Mouse (Mus musculus): ENCODE data around the gene Prr22. TPM values are rescaled to one million over a fixed set of nuclear protein-coding genes. Genes with fewer than 3 reads are reported as not detected.
A peak's percentile ranks its signal among the peaks of the same experiment; 100 is the strongest.

Gene Prr22
- polyA plus RNA-seq, 1 experiment from 2014 or later, result 0.87 TPM

DNA sequence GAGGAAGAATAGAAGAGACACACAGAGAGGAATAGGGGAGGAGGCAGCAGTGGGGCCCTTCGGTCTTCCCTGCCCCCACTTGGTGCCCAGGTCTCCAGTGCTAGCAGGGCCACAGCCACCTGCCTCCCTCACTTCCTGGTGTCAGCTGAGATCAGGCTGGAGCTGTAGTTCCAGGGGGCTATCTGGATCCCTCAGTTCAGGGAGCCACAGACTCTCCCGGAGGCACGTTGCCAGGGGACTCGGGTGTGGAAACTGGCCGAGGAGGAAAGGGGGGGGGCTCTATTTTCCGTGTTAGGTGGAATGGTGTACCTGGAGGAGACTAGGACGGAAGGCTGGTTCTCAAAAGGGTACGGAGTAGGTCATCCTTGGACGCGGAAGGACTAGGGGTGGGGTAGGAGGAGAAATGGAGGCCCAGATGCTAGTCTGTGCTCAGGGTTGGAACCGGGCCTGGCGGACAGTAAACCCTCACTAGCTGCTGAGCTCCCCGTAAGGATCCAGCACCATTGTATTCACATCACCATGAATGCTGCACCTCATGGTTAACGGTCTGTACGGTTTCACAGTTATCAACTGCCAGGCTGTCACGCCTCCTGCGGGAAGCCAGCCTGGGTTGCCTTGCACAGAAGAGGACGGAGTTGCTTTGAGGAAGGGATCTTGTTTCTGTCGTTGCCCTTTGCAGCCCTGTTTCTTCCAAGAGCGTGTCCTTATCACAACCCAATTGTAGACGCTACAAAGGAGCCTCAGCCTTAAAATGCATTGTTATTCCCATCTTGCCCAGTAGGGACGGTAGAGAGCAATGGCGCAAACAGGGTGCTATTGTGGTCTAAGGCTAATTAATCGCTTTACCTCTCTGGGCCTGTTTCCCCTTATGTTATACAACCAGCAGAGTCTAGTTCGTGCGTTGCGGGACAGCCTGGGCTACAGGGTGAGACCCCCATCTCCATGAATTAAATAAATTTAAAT is 7.0 kb upstream of the Prr22 start:
- 49% methylated on average over 27 of the region's 27 CpGs for WGBS
- peaks cover 25% of the 10 kb centered on the region for H3K27me3 ChIP-seq (replicated peaks)
- H3K36me3 ChIP-seq, result peaks cover 16% of the 10 kb centered on the region
- H3K4me3 ChIP-seq (replicated peaks), result no peak overlapping the region
- H3K4me1 ChIP-seq, result peaks cover 38% of the 10 kb centered on the region
- H3K4me2 ChIP-seq, result peak overlapping the region; percentile 87
- H3K9me3 ChIP-seq (replicated peaks), result no peaks in the 10 kb centered on the region
- peak overlapping the region; percentile 94 for H3K27ac ChIP-seq (replicated peaks)
- H3K9ac ChIP-seq (replicated peaks), result peak overlapping the region; percentile 74
- no peak for ATAC-seq (ENCODE audit: low FRiP score)

DNA sequence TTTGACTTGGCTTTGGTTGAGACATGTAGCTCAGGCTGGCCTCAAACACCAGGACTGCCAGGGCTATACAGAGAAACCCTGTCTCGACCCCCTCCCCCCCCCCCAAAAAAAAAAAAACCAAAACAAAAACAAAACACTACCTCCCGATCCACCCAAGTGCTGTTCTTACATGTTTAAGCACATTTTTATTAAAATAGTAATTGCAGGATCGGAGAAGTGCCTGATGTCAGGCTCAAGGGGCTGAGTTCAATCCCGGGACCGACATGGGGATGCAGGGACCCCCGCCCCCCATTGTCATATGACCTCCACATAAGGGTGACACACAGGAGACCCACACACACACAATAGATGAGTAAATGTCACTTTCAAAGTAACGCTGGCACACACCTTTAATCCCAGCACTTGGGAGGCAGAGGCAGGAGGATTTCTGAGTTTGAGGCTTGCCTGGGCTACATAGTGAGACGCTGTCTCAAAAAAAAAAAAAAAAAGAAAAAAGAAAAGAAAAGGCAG is 6.3 kb upstream of the Prr22 start:
- Histone ChIP-seq H3K4me3 (replicated peaks) (peak overlapping the region; percentile 84), H3K27ac (replicated peaks) (peak overlapping the region; percentile 98; the same call in 1 of the 2 replicates), H3K4me2 (peak overlapping the region; percentile 84), H3K36me3 (peaks cover 24% of the 10 kb centered on the region), H3K4me1 (peaks cover 36% of the 10 kb centered on the region), H3K9me3 (replicated peaks) (no peaks in the 10 kb centered on the region), H3K27me3 (replicated peaks) (peaks cover 21% of the 10 kb centered on the region), H3K9ac (replicated peaks) (peak overlapping the region; percentile 50)
- ATAC-seq (ENCODE audit: low FRiP score), result no peak
- 83% methylated on average over 8 of the region's 8 CpGs for WGBS

DNA sequence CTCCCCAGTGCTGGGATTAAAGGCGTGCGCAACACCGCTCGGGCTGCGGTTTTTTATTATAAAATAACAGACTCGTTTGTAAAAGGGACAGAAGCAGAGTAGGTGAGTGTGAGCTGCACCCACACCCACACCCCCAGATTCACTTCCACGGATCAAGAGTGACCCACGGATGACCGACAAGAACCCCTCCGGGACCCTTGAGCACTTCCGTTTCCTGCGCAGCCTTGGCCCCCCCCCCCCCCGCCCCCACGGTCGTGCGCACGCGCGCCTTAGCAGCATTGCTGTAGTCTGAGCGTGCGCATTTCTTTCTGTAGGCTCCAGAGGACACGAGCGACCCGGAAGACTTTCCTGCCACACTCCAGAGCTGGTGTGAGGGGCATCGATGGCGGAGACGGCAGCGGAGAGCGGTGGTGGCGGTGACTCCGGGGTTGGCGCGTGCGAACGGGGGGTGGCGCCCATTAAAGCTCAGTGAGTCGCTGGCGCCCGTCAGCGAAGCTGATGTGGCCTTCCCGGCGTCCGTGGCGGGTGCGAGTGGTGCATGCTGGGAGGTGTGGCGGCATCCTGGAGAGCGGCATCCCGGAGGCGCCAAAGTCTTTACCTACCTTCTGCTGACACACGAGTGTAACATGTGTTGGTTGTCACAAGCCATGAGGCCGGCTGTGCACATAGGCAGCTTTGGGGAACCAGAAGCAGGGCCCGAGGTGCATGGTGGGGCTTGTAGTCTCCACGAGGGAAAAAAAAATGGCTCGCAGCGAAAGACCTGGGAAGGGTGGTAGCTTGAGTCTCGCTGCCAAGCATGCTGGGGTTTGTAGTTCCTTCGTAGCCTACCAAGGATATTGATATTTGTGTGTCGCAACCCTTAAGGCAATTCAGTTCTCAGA is 5.3 kb upstream of the Prr22 start, which contains the start of gene Dus3l:
Dus3l (plus strand) TSS at position 284 of the 881 bp plus-strand sequence.
- Histone ChIP-seq H3K27ac (replicated peaks) (peak within 1 kb of the TSS; percentile 98), H3K9ac (replicated peaks) (peak within 1 kb of the TSS; percentile 81), H3K4me1 (peaks cover 36% of the 10 kb centered on the region), H3K4me3 (replicated peaks) (peak within 1 kb of the TSS; percentile 84), H3K27me3 (replicated peaks) (peaks cover 12% of the 10 kb centered on the region; the same call in 1 of the 2 replicates), H3K36me3 (peaks cover 33% of the 10 kb centered on the region), H3K4me2 (peak within 1 kb of the TSS; percentile 84), H3K9me3 (replicated peaks) (no peaks in the 10 kb centered on the region)
- peak; percentile 86 for ATAC-seq (ENCODE audit: low FRiP score)
- 2% methylated on average over 57 of the region's 58 CpGs for WGBS

DNA sequence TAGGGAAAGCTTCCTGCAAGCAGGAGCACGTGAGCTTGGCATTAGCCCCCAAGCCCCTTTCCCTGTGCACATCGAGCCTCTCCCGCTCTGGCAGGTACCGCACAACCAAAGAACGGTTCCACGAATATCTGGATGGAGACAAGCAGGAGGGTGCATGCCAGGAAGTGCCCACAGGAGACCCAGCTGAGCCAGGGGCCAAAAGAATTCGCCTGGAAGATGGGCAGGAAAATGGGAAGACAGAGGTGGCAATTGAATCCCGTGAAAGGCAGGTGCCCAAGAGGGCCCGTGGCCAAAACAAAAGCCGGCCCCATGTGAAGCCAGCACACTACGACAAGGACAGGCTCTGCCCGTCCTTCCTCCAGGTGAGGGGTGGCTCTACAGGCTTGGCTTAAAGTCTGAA is 4.6 kb upstream of the Prr22 start:
- peaks cover 38% of the 10 kb centered on the region for H3K36me3 ChIP-seq
- peak overlapping the region; percentile 84 for H3K4me2 ChIP-seq
- no peaks in the 10 kb centered on the region for H3K9me3 ChIP-seq (replicated peaks)
- peak overlapping the region; percentile 84 for H3K4me3 ChIP-seq (replicated peaks)
- peak overlapping the region; percentile 81 for H3K9ac ChIP-seq (replicated peaks)
- peaks cover 36% of the 10 kb centered on the region for H3K4me1 ChIP-seq
- peak overlapping the region; percentile 98 for H3K27ac ChIP-seq (replicated peaks)
- H3K27me3 ChIP-seq (replicated peaks), result 0 out of 2 replicates have a peak, but pooled peaks cover 5% of the 10 kb centered on the region
- 56% methylated on average over 12 of the region's 12 CpGs for WGBS
- peak; percentile 6 for ATAC-seq (ENCODE audit: low FRiP score)

DNA sequence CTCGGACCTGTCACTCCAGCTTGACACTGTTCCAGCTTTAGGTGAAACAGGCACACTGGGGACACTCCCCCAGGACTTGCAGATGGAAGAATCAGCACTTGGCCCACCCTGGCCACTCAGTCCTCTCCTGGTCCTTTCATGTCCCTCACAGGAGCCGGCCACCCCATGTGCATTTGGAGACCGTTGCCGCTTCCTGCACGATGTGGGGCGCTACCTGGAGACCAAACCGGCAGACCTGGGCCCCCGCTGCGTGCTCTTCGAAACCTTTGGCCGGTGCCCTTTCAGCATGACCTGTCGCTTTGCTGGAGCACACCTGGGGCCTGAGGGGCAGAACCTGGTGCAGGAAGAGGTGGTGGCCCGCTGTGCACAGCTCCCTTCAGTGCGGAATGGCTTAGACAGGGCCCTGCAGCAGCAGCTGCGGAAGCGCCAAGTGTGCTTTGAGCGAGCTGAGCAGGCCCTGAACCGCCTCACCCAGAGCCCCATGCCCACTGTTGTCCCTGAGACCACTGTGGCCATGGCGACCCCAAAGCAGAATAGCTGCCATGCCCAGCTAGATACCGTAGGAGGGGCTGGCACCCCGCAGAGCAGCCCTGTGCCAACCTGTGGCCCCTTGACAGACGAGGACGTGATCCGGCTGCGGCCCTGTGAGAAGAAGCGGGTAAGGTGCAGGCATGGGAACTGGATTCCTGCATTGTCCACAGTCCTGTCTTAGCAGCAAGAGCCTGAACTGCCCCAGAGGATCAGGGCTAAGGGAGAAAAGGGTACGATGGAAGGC is 3.2 kb upstream of the Prr22 start:
- no peak for ATAC-seq (ENCODE audit: low FRiP score)
- 94% methylated on average over 27 of the region's 27 CpGs for WGBS

DNA sequence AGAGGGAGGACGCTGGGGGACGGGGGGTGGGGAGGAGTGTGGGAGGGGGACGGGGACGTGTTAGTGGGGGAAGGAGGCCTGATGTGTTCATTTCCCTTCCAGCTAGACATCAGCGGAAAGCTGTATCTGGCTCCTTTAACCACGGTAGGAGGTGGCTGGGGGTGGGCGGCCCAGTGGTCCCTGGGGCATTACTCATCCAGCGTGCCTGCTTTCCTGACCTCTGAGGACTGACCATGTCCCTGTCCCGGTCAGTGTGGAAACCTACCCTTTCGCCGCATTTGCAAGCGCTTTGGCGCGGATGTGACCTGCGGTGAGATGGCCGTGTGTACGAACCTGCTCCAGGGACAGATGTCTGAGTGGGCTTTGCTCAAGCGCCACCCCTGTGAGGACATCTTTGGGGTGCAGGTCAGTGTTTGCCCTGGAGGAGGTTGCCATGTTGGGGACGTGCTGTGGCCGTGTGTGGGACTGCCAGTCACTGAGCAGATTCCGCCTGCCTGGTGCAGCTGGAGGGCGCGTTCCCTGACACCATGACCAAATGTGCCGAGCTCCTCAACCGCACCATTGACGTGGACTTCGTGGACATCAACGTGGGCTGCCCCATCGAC is 2.4 kb upstream of the Prr22 start:
- Histone ChIP-seq H3K4me2 (no peak overlapping the region), H3K9ac (replicated peaks) (no peak overlapping the region), H3K4me1 (peaks cover 23% of the 10 kb centered on the region), H3K27me3 (replicated peaks) (no peaks in the 10 kb centered on the region), H3K36me3 (peaks cover 39% of the 10 kb centered on the region), H3K9me3 (replicated peaks) (no peaks in the 10 kb centered on the region), H3K27ac (replicated peaks) (no peak overlapping the region), H3K4me3 (replicated peaks) (no peak overlapping the region)
- no peak for ATAC-seq (ENCODE audit: low FRiP score)
- 94% methylated on average over 29 of the region's 29 CpGs for WGBS

More for the DNA sequence above, 3.2 kb upstream of the Prr22 start:
- Histone ChIP-seq H3K4me1 (peaks cover 31% of the 10 kb centered on the region), H3K27ac (replicated peaks) (no peak overlapping the region), H3K4me2 (no peak overlapping the region), H3K9ac (replicated peaks) (no peak overlapping the region), H3K9me3 (replicated peaks) (no peaks in the 10 kb centered on the region), H3K27me3 (replicated peaks) (no peaks in the 10 kb centered on the region), H3K36me3 (peaks cover 39% of the 10 kb centered on the region), H3K4me3 (replicated peaks) (no peak overlapping the region)

DNA sequence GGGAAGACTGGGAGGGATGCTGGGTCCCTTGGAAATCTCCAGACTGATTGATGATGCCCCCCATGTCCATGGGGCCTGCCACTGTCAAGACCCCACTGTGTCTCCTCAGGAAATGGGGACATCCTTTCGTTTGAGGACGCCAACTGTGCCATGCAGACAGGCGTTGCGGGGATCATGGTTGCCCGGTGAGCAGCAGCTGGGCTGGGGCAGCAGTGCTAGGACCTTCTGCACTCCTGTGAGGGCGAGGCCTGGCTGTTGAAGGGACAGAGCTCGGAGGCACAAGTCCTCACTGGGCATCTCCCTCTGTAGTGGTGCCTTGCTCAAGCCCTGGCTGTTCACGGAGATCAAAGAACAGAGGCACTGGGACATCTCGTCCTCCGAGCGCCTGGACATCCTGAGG is 1.1 kb upstream of the Prr22 start:
- no peaks in the 10 kb centered on the region for H3K27me3 ChIP-seq (replicated peaks)
- no peaks in the 10 kb centered on the region for H3K9me3 ChIP-seq (replicated peaks)
- no peak overlapping the region for H3K4me2 ChIP-seq
- no peak overlapping the region for H3K4me3 ChIP-seq (replicated peaks)
- peaks cover 39% of the 10 kb centered on the region for H3K36me3 ChIP-seq
- no peak overlapping the region for H3K9ac ChIP-seq (replicated peaks)
- no peak for ATAC-seq (ENCODE audit: low FRiP score)
- H3K27ac ChIP-seq (replicated peaks), result no peak overlapping the region
- H3K4me1 ChIP-seq, result peaks cover 12% of the 10 kb centered on the region
- 97% methylated on average over 11 of the region's 11 CpGs for WGBS

DNA sequence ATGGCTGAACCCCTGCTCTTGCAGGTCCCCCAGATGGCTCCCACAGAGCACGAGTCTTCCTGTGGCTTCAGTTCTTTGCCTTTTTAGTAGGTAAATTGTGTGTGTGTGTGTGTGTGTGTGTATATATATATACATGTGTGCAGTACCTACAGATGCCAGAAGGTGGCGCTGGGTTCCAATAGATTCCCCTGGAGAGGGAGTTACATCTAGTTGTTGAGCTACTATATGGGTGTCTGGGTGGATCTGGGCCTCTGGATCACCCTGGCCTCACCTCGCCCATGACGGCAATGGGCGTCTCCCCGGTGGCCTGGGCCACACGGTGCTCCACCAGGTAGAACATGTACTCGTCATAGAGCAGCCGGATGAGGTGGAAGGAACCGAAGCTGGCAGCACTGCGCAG is 7.5 kb downstream of the Prr22 start:
- 94% methylated on average over 11 of the region's 11 CpGs for WGBS
- ATAC-seq (ENCODE audit: low FRiP score), result no peak
- peaks cover 8% of the 10 kb centered on the region; the same call in 1 of the 2 replicates for H3K36me3 ChIP-seq
- H3K4me1 ChIP-seq, result no peaks in the 10 kb centered on the region
- H3K4me2 ChIP-seq, result no peak overlapping the region
- no peak overlapping the region for H3K9ac ChIP-seq (replicated peaks)
- H3K27me3 ChIP-seq (replicated peaks), result no peaks in the 10 kb centered on the region
- H3K4me3 ChIP-seq (replicated peaks), result no peak overlapping the region
- H3K9me3 ChIP-seq (replicated peaks), result no peaks in the 10 kb centered on the region
- no peak overlapping the region for H3K27ac ChIP-seq (replicated peaks)

DNA sequence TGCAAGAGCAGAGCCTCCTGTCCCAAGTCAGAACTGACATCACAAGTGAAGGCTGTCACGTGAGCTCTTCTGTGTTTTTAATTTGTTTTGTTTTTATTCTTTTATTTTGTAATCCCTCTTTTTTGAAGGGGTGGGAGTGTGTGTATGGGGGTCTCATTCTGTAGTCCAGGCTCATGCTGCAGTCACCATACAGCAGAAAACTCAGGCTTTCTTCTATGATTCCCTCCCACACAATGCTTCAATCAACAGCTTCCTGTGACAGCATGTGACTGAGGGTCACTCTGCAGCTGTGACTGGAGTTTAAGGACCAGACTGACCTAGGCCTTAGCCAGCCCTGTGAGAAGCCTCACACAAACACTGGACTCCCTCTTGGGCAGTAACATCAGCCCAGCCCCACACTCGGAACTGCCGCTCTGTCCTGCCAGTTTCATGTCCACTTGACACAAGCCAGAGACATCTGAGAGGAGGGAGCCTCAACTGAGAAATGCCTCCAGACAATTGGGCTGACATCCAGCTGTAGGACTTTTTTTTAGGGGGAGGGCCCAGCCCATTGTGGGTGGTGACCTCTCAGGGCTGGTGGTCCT is 8.8 kb downstream of the Prr22 start:
- no peak for ATAC-seq (ENCODE audit: low FRiP score)
- no peak overlapping the region for H3K4me2 ChIP-seq
- WGBS, result 71% methylated on average over 3 of the region's 3 CpGs
- H3K9me3 ChIP-seq (replicated peaks), result no peaks in the 10 kb centered on the region
- H3K4me3 ChIP-seq (replicated peaks), result no peak overlapping the region
- H3K27ac ChIP-seq (replicated peaks), result no peak overlapping the region
- no peaks in the 10 kb centered on the region for H3K4me1 ChIP-seq
- H3K9ac ChIP-seq (replicated peaks), result no peak overlapping the region
- peaks cover 8% of the 10 kb centered on the region; the same call in 1 of the 2 replicates for H3K36me3 ChIP-seq
- no peaks in the 10 kb centered on the region for H3K27me3 ChIP-seq (replicated peaks)

DNA sequence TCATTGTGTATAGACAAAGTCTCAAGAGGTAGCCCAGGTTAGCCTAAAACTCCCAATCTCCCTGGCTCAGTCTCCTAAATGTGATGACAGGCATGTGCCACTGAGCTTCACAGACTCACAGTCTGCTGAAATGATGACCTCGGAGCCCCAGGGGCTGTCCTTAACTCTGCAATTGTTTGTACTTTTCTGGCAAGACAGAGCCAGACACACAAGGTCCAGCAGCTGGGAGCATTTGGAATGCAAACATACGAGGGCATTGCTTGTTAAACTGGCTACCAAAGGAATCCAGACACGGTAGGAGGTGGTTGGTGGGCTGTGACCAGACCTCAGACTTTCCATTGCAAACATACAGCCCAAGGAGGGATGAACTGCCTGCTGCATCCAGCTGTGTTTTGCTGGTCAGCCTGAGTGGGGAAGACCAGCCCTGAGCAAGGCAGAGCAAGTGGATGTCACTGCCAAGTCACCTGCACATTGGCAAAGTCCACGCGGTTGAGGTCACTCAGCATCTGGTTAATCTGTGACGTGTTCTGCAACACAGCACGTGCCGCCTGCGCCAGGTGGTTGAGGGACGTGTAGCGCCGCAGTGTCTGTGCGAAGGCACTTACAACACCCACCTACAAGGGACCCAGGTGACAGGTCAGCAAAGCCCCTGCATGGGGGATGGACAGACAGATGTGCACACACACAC is 10.4 kb downstream of the Prr22 start:
- H3K4me1 ChIP-seq, result no peaks in the 10 kb centered on the region
- H3K4me2 ChIP-seq, result no peak overlapping the region
- H3K27ac ChIP-seq (replicated peaks), result no peak overlapping the region
- peaks cover 8% of the 10 kb centered on the region; the same call in 1 of the 2 replicates for H3K36me3 ChIP-seq
- H3K9ac ChIP-seq (replicated peaks), result no peak overlapping the region
- no peaks in the 10 kb centered on the region for H3K27me3 ChIP-seq (replicated peaks)
- no peaks in the 10 kb centered on the region for H3K9me3 ChIP-seq (replicated peaks)
- 86% methylated on average over 13 of the region's 13 CpGs for WGBS
- H3K4me3 ChIP-seq (replicated peaks), result no peak overlapping the region
- no peak for ATAC-seq (ENCODE audit: low FRiP score)

All from neural tube, embryonic 15.5 days (tissue).